Mouse (Mus musculus): ENCODE results near the gene Gm14685. TPM values are rescaled to one million over a fixed set of nuclear protein-coding genes. Genes with fewer than 3 reads are reported as not detected.

Gene Gm14685
- not detected for polyA plus RNA-seq (2015; fragmentation: Illumina TruSeq; extraction: RNeasy Lipid Tissue Mini Kit (QIAGEN cat#74804); ENCODE audit: insufficient read depth, low replicate concordance)

DNA sequence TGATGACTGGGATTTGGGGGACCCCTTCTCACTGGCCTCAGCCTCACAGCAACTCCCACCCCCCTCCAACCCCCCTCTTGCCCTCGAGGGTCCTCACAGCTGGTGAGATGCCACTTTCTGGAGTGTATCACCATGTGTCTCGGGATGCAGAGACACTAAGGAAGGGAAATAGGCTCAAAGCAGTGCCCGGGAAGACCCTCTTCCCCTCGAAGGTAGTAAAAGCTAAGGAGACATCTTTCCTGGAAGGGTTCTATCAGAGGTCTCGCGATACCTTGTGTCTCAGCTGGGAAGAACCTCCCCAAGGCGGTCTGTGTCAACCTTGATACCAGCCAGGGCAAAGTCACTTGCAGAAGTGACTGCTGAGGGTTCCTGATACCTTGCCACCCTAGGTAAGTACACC, at the start of gene Gm14685:
Gm14685 (plus strand) TSS at position 301 of the 400 bp plus-strand sequence.

DNA sequence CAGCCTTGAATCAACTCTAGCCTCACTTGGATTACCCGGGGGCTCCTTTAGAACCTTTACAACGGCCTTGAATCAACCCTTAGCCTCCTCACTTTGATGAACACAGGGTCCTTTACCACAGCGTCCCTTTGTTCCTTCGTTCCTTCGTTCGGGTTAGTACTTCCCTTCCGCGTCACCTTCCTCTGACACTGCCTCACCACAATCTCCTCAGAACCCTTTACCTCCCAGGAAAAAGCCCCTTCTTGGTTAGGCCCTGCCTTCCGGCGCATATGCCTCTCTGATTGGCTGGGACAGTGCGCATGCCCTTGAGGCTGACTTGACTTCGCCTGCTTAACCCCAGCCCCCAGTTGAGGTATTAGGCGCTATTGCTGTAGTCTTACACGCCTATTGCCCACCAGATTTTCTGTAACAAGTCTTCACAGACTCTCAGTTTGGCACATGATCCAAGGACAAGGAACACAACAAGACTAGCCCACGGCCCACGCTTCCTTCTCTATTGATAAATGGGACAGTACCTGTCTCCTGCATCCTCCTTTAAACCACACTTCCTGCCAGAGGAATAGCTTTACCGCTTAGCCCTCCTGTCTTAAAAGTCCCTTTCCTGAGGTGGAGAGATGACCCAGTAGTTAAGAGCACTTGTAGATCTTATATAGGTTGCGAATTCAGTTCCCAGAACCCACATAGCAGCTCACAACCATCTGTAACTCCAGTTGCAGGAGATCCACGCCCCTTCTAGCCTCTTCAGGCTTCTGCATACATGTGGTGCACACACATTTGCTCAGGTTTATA, 34.4 kb upstream of the Gm14685 start, which contains the start of gene Xlr4a:
Xlr4a (minus strand) TSS at position 212 of the 789 bp plus-strand sequence.

DNA sequence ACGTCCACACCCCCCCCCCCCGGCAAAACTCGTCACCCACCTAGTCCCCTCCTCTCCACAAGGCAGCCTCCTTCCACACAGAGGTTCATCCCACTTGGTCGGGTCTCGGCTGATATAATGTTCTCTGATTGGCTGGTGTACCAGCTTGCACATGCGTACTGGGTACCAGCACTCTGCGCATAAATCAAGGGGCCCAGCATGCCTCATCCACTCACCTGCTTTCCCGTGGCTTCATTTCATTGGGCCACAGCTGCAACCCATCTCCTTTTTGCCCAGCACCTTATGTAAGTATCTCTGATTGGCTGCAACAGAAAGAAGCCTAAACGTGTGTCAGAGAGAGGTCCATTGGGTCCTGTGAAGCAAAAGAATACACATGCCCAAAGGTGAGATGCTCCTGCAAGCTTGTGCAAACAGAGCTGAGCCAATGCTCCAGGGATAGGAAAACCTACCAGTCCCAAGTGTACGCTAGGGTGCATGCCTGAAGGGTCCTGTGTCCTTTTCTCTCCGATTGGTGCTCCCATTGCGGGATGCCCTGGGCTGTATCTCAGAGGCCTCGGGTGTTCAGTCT, 19.8 kb upstream of the Gm14685 start, which contains the start of gene Xlr3a:
Xlr3a (minus strand) TSS at position 155 of the 568 bp plus-strand sequence.

DNA sequence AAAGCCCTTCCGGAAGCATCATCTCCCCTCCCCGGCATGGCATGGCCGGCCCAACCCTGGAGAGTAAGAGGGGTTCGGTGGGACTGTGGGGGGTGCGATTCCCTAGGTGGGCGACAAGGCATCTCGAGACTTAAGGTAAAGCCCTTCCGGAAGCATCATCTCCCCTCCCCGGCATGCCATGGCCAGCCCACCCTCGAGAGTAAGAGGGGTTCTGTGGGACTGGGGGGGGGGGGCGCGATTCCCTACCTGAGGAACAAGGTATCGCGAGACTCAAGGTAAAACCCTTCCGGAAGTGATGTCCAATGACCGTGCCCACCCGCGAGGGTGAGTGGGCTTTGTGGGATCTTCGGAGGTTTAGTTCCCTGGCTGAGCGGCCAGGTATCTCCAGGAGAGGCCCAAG, 31.6 kb downstream of the Gm14685 start, which contains the start of gene Xlr5b:
Xlr5b (plus strand) TSS at position 301 of the 400 bp plus-strand sequence.

DNA sequence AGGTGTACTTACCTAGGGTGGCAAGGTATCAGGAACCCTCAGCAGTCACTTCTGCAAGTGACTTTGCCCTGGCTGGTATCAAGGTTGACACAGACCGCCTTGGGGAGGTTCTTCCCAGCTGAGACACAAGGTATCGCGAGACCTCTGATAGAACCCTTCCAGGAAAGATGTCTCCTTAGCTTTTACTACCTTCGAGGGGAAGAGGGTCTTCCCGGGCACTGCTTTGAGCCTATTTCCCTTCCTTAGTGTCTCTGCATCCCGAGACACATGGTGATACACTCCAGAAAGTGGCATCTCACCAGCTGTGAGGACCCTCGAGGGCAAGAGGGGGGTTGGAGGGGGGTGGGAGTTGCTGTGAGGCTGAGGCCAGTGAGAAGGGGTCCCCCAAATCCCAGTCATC, 32.5 kb downstream of the Gm14685 start, which contains the start of gene DXBay18:
DXBay18 (minus strand) TSS at position 101 of the 400 bp plus-strand sequence.

DNA sequence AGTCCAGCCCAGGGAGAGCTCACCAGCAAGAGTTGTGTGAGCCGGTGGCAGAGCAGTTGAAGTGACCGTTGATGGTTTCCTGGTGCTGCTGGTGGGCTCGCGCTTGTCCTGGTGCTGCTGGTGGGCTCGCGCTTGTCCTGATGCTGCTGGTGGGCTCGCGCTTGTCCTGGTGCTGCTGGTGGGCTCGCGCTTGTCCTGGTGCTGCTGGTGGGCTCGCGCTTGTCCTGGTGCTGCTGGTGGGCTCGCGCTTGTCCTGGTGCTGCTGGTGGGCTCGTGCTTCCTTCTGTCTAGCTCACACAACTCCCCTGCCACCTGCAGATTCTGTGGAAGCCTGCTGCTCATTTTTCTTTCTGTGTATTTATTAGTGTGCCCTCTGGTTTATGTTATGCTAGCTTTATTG, 60.0 kb downstream of the Gm14685 start, which contains the start of gene Spin2d:
Spin2d (minus strand) TSS at position 101 of the 400 bp plus-strand sequence.

Other genes with a start within 250 kb of the Gm14685 start
- 105 TPM for gene Cetn2, start 198.6 kb upstream of the Gm14685 start, polyA plus RNA-seq (2015; fragmentation: Illumina TruSeq; extraction: RNeasy Lipid Tissue Mini Kit (QIAGEN cat#74804); ENCODE audit: insufficient read depth, low replicate concordance)
- gene Nsdhl, start 198.5 kb upstream of the Gm14685 start, polyA plus RNA-seq (2015; fragmentation: Illumina TruSeq; extraction: RNeasy Lipid Tissue Mini Kit (QIAGEN cat#74804); ENCODE audit: insufficient read depth, low replicate concordance), result 21.9 TPM
- gene Zfp185, start 129.7 kb upstream of the Gm14685 start, polyA plus RNA-seq (2015; fragmentation: Illumina TruSeq; extraction: RNeasy Lipid Tissue Mini Kit (QIAGEN cat#74804); ENCODE audit: insufficient read depth, low replicate concordance), result 1.0 TPM
- gene Pnma5, start 79.9 kb upstream of the Gm14685 start, polyA plus RNA-seq (2015; fragmentation: Illumina TruSeq; extraction: RNeasy Lipid Tissue Mini Kit (QIAGEN cat#74804); ENCODE audit: insufficient read depth, low replicate concordance), result not detected
- not detected for gene Pnma3, start 52.3 kb upstream of the Gm14685 start, polyA plus RNA-seq (2015; fragmentation: Illumina TruSeq; extraction: RNeasy Lipid Tissue Mini Kit (QIAGEN cat#74804); ENCODE audit: insufficient read depth, low replicate concordance)
- gene Xlr4a, start 34.6 kb upstream of the Gm14685 start, polyA plus RNA-seq (2015; fragmentation: Illumina TruSeq; extraction: RNeasy Lipid Tissue Mini Kit (QIAGEN cat#74804); ENCODE audit: insufficient read depth, low replicate concordance), result 44.1 TPM
- 0.55 TPM for gene Xlr3a, start 20.0 kb upstream of the Gm14685 start, polyA plus RNA-seq (2015; fragmentation: Illumina TruSeq; extraction: RNeasy Lipid Tissue Mini Kit (QIAGEN cat#74804); ENCODE audit: insufficient read depth, low replicate concordance)
- not detected for gene Xlr5b, start 31.7 kb downstream of the Gm14685 start, polyA plus RNA-seq (2015; fragmentation: Illumina TruSeq; extraction: RNeasy Lipid Tissue Mini Kit (QIAGEN cat#74804); ENCODE audit: insufficient read depth, low replicate concordance)
- gene DXBay18, start 32.4 kb downstream of the Gm14685 start, polyA plus RNA-seq (2015; fragmentation: Illumina TruSeq; extraction: RNeasy Lipid Tissue Mini Kit (QIAGEN cat#74804); ENCODE audit: insufficient read depth, low replicate concordance), result not detected
- not detected for gene Spin2d, start 59.9 kb downstream of the Gm14685 start, polyA plus RNA-seq (2015; fragmentation: Illumina TruSeq; extraction: RNeasy Lipid Tissue Mini Kit (QIAGEN cat#74804); ENCODE audit: insufficient read depth, low replicate concordance)
- gene Xlr3b, start 75.2 kb downstream of the Gm14685 start, polyA plus RNA-seq (2015; fragmentation: Illumina TruSeq; extraction: RNeasy Lipid Tissue Mini Kit (QIAGEN cat#74804); ENCODE audit: insufficient read depth, low replicate concordance), result 15.7 TPM
- gene Xlr4b, start 97.3 kb downstream of the Gm14685 start, polyA plus RNA-seq (2015; fragmentation: Illumina TruSeq; extraction: RNeasy Lipid Tissue Mini Kit (QIAGEN cat#74804); ENCODE audit: insufficient read depth, low replicate concordance), result 72.3 TPM
- gene F8a, start 111.2 kb downstream of the Gm14685 start, polyA plus RNA-seq (2015; fragmentation: Illumina TruSeq; extraction: RNeasy Lipid Tissue Mini Kit (QIAGEN cat#74804); ENCODE audit: insufficient read depth, low replicate concordance), result 4.5 TPM
- 33.7 TPM for gene Xlr4c, start 126.1 kb downstream of the Gm14685 start, polyA plus RNA-seq (2015; fragmentation: Illumina TruSeq; extraction: RNeasy Lipid Tissue Mini Kit (QIAGEN cat#74804); ENCODE audit: insufficient read depth, low replicate concordance)
- gene Xlr3c, start 148.3 kb downstream of the Gm14685 start, polyA plus RNA-seq (2015; fragmentation: Illumina TruSeq; extraction: RNeasy Lipid Tissue Mini Kit (QIAGEN cat#74804); ENCODE audit: insufficient read depth, low replicate concordance), result not detected
- gene Xlr5a, start 175.9 kb downstream of the Gm14685 start, polyA plus RNA-seq (2015; fragmentation: Illumina TruSeq; extraction: RNeasy Lipid Tissue Mini Kit (QIAGEN cat#74804); ENCODE audit: insufficient read depth, low replicate concordance), result not detected
- not detected for gene Xlr5c, start 175.9 kb downstream of the Gm14685 start, polyA plus RNA-seq (2015; fragmentation: Illumina TruSeq; extraction: RNeasy Lipid Tissue Mini Kit (QIAGEN cat#74804); ENCODE audit: insufficient read depth, low replicate concordance)
- not detected for gene Gm45015, start 219.8 kb downstream of the Gm14685 start, polyA plus RNA-seq (2015; fragmentation: Illumina TruSeq; extraction: RNeasy Lipid Tissue Mini Kit (QIAGEN cat#74804); ENCODE audit: insufficient read depth, low replicate concordance)
- gene Zfp275, start 225.6 kb downstream of the Gm14685 start, polyA plus RNA-seq (2015; fragmentation: Illumina TruSeq; extraction: RNeasy Lipid Tissue Mini Kit (QIAGEN cat#74804); ENCODE audit: insufficient read depth, low replicate concordance), result 29.0 TPM

Measured in spleen, adult 10 weeks (tissue).